Mouse (Mus musculus) lung, postnatal 0 days (tissue): ENCODE results near the gene Mkks.

Experiments
- CTCF ChIP-seq: IDR thresholded peaks from 2 replicates; pipeline ENCODE4 v1.5.1; 2016; ENCODE audit warnings: antibody characterized with exemption, mild to moderate bottlenecking
- EP300 ChIP-seq: IDR thresholded peaks from 2 replicates; pipeline ENCODE4 v1.6.1; 2016; ENCODE audit warnings: antibody characterized with exemption, mild to moderate bottlenecking, control low read depth

DNA sequence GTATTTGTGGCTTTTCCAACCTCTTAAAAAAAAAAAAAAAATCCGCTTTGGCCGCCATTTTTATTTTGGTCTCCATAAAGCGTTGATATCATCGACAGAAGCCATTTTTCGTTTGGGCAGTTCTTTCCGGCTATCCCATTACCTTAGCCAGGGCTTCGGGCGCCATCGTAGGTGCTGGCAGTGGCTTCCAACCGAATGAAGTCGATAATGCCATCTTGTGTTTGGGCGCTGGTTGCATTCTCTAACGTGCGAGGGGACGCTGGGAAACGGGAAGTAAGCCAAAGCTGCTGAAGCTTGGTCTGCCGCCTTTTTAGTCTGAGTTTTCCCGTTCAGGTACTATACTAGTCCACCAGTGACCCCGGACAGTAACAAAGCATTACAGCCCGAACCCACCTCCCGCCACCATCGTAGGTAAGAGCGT lies 772 bp upstream of the Mkks start:
- peak; percentile 42; the same call in 1 of the 2 replicates for TF ChIP-seq CTCF
- peak; percentile 71 for TF ChIP-seq EP300
